Mouse (Mus musculus): ENCODE measurements around the gene Adgrl1.
A peak's percentile ranks its signal among the peaks of the same experiment; 100 is the strongest.

The Adgrl1 gene

GRCm38 (mm10) chr8:83901566-83902485 is 1.9 kb downstream of the Adgrl1 start:
- DNase-seq (ENCODE audit: low spot score), result no peak

DNA sequence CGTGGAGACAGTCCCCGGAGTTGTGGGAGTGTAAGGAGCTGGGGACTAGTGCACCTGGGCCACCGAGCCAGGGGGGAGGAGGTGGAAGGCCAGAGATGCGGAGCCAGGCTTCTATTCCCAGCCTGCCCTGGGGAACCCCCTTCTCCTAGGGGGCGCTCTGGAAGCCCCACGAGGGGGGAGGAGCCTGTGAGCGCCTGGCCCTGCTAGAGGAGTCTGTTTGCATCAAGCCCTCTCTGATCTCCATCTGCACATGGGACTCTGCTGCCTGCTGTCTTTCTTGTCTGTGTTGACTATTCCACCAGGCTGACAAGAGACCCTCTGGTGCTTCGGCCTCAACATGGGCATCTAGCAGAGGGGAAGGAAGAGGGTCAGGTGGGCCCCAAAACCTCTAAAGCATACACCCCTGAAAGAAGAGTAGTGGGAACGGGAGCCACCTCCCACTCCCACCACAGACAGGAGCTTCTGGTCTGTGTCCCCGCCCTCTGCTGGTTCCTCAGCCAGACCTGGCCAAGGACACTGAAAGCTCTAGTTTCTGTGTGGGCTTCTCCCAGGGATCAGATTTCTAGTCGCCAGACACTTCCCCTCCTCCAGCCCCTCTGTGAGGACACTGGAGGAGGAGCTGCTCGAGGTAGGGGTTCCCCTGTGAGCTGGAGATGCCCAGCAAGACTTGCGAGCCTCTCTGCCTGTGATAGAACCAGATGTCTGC is 3.2 kb downstream of the Adgrl1 start:
- no peak for DNase-seq (ENCODE audit: low spot score)

GRCm38 (mm10) chr8:83908583-83908982 is 8.7 kb downstream of the Adgrl1 start:
- no peak for DNase-seq (ENCODE audit: low spot score)

DNA sequence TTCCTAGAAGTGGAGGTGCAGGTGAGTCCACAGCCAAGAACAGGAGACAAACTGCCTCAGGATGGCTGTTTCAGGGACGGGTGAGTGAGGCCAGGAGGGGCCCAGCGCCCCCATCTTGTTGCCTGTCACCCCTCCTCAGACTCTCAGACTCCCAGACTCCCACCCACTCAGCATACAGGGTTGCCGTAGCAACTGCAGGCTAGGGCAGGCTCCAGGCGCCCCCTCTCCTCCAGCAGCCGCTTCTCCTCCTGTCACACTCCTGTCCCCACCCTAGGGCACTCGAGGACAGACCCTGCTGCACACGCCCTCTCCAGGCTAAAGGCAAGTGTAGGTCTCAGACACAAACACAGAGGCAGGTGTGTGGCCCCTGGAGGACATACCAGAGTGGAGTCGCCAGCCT is 9.4 kb downstream of the Adgrl1 start:
- DNase-seq (ENCODE audit: low spot score), result no peak

GRCm38 (mm10) chr8:83911809-83912731 is 12.2 kb downstream of the Adgrl1 start:
- no peak for DNase-seq (ENCODE audit: low spot score)

DNA sequence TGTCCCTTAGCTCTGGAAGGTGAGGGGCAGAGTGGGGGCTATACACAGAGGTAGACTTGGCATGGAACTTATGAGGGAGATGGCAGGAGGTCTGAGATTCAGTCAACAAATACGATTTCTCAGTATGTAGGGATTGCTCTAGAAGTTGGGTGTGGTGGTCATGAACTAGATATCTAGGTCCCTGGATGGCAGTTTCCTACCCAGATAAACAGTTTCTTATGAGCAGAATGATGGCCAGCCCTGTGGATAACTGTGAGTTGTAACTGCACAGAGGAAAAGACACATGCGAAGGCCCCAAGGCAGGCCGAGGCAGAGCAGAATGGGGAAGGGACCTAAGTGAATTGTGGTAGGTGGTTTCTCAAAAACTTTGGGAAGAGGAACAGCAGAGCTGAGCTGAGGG is 14.3 kb downstream of the Adgrl1 start:
- DNase-seq (ENCODE audit: low spot score), result no peak

GRCm38 (mm10) chr8:83914860-83915259 is 15.0 kb downstream of the Adgrl1 start:
- no peak for DNase-seq (ENCODE audit: low spot score)

DNA sequence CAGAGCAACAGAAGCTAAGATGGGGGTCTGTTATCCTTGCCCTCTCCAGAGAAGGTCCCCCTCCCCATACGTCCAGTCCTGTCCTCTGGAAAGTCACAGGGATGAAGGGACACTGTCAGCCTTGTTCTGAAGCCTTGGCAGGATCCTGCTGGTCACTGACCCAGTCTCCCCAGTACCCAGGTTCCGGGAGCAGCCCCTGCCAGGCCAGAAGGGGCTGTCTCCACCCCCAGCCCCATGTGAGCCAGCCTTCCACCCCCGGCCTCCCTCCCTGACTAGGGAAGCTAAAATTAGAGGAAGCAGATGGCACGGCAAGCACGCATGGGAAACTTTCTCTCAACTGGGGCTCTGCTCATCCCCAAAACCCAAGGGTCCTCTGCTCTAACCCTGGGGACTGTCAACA is 16.1 kb downstream of the Adgrl1 start:
- DNase-seq (ENCODE audit: low spot score), result no peak

GRCm38 (mm10) chr8:83917566-83917965 is 17.7 kb downstream of the Adgrl1 start:
- DNase-seq (ENCODE audit: low spot score), result no peak

GRCm38 (mm10) chr8:83921558-83921957 is 21.7 kb downstream of the Adgrl1 start:
- peak; percentile 80 for DNase-seq (ENCODE audit: low spot score)

DNA sequence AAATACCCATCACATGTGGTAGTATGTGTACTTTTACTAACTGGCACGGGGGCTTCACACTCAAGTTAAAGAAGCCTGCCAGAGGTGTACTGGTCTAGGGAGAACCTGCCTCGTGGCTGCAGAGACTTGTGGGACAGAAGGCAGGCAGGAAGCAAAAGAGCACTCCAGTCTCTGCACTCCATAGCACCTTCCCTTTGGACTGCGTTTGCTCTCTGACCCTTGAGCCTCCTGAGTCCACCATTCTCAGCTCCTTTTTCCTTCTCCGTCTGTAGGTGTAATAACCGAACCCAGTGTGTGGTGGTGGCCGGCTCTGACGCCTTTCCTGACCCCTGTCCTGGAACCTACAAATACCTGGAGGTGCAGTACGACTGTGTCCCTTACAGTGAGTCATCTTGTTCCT is 22.8 kb downstream of the Adgrl1 start:
- no peak for DNase-seq (ENCODE audit: low spot score)

DNA sequence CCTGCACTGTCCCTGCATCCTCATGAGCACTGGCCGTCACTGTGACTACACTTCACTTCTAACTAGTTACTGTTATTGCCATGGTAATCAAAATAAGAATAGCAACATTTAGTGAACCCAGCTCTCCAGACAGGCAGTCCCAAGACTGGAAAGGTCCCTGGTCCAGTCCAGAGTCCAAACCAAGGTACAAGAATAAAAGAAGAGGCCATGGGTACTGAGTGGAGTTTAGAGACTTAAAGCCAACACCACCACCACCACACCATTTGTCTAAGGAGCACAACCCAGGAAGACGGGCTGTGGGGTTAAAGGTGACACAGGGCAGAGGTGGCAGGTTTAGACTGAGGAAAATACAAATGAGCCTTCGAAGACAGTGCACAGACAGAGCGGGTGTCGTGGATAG is 24.7 kb downstream of the Adgrl1 start:
- no peak for DNase-seq (ENCODE audit: low spot score)

- no peak for DNase-seq (ENCODE audit: low spot score)
Measured at GRCm38 (mm10) chr8:83926266-83926665, 26.4 kb downstream of the Adgrl1 start.

DNA sequence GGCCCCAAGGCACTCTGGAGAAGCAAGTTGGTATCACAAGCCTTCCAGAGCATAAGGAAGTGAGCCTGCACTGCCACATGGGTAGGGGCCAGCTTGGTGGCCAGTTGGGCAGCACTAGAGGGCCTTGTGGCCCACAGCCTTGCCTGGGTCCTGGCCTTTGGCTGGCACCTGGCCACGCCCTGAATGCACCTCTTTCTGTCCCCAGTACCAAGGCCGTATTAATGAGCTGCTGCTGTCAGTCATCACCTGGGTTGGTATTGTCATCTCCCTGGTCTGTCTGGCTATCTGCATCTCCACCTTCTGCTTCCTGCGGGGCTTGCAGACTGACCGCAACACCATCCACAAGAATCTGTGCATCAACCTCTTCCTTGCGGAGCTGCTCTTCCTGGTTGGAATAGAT is 34.3 kb downstream of the Adgrl1 start:
- no peak for DNase-seq (ENCODE audit: low spot score)

DNA sequence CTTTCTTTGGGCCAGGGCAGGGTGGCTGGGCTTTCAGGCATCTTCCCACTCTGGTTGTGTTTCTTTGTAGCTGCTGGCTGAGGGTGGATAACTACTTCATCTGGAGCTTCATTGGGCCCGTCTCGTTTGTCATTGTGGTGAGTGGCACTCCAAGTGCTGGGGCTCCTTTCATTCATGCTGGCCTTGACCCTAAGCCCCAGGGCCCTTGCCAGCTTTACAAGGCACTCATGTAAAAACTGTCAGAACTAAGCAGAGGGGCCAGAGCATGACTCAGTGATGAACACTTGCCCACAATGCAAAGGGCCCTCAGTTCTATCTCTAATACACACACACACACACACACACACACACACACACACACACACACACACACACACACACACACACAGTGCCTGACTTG is 35.1 kb downstream of the Adgrl1 start:
- DNase-seq (ENCODE audit: low spot score), result no peak

DNA sequence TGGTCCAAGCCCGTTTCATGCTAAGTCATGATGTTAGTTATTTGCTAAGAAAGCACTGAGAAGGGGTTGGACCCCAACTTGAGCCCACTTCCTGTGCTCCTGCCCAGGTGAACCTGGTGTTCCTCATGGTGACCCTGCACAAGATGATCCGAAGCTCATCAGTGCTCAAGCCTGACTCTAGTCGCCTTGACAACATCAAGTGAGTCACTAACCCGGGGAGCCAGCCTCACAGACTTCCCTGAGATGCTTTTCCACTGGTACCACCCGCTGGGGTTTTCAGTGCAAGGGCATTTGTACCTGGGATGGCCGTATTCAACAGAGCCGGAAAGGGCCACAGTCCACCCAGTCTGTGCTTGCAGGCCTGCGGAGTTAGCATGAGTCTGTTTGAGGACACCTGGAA is 35.5 kb downstream of the Adgrl1 start:
- DNase-seq (ENCODE audit: low spot score), result no peak

DNA sequence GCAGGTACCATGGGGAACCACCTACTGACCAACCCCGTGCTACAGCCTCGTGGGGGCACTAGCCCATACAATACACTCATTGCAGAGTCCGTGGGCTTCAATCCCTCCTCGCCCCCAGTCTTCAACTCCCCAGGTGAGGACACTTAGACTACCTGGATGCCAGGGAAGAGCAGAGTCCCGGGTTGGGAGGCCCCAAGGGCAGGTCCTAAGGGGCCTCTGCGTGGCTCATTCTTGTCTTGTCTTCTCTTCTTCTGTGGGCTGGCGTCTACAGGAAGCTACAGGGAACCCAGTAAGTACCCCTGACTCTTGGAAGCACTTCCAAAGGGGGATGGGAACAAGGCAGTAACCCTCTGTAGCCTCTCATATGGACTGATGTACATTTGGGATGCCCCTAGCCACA is 37.7 kb downstream of the Adgrl1 start:
- DNase-seq (ENCODE audit: low spot score), result no peak

DNA sequence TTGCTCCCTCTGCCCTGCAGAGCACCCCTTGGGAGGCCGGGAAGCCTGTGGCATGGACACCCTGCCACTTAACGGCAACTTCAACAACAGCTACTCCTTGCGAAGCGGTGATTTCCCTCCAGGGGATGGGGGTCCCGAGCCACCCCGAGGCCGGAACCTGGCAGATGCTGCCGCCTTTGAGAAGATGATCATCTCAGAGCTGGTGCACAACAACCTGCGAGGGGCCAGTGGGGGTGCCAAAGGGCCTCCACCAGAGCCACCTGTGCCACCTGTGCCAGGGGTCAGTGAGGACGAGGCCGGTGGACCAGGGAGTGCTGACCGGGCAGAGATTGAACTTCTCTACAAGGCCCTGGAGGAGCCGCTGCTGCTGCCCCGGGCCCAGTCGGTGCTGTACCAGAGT is 38.4 kb downstream of the Adgrl1 start:
- no peak for DNase-seq (ENCODE audit: low spot score)

- no peak for DNase-seq (ENCODE audit: low spot score)
Measured at GRCm38 (mm10) chr8:83941066-83941677, 41.3 kb downstream of the Adgrl1 start.

GRCm38 (mm10) chr8:83942446-83942845 is 42.5 kb downstream of the Adgrl1 start:
- DNase-seq (ENCODE audit: low spot score), result no peak

- no peak for DNase-seq (ENCODE audit: low spot score)
Measured at GRCm38 (mm10) chr8:83945540-83945939, 45.6 kb downstream of the Adgrl1 start.

DNA sequence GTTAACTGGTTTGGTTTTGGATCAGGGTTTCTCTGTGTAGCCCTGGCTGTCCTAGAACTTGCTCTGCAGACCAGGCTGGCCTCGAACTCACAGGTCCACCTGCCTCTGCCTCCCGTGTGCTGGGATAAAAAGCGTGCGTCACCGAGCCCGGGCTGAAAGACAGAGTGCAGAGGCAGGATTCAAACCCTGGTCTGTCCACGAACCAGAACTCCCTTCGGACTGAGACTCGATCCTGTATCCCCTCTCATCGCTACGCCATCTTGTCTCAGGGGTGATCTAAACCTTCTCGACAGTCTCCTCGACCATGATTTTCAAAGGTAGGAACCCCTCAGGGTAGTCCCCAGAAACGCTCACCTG is 54.8 kb downstream of the Adgrl1 start:
- no peak for DNase-seq (ENCODE audit: low spot score)
